Mouse (Mus musculus): ENCODE measurements at regions not wholly inside any gene's neighbourhood (a gene's known extent, or its start where the extent isn't known, plus 50 kb on each side); places are given as distances from the start of the nearest gene placed in this dataset.

- ATAC-seq (ENCODE audit: low read depth) (no peak), DNase-seq (ENCODE audit: low spot score) (no peak)
- H3K27me3 ChIP-seq (replicated peaks; ENCODE audit: control insufficient read depth, insufficient read depth, low read length) = peaks cover 6% of the 10 kb centered on the region; the same call in 1 of the 2 replicates
- no peaks in the 10 kb centered on the region for H3K4me1 ChIP-seq (ENCODE audit: control insufficient read depth, insufficient read depth, low read length)
- H3K9me3 ChIP-seq (ENCODE audit: control insufficient read depth, low read length) = no peaks in the 10 kb centered on the region
- no peak overlapping the region for H3K27ac ChIP-seq (replicated peaks; ENCODE audit: low read depth, low read length)
- 73% methylated on average over 9 of the region's 9 CpGs for WGBS
- H3K9ac ChIP-seq (ENCODE audit: low read depth, low read length) = no peak overlapping the region
- no peak overlapping the region for H3K4me3 ChIP-seq (ENCODE audit: low read depth, low read length)
- no peaks in the 10 kb centered on the region for H3K36me3 ChIP-seq (ENCODE audit: control insufficient read depth, insufficient read depth, low read length)
- no peak overlapping the region for H3K4me2 ChIP-seq (ENCODE audit: low read depth, low read length)
Measured at GRCm38 (mm10) chr8:12152825-12153224, 125.8 kb upstream of the A230072I06Rik start.

- WGBS = 94% methylated on average over 1 of the region's 1 CpGs
- H3K27ac ChIP-seq (replicated peaks; ENCODE audit: low read depth, low read length) = no peak overlapping the region
- H3K36me3 ChIP-seq (ENCODE audit: control insufficient read depth, insufficient read depth, low read length) = no peaks in the 10 kb centered on the region
- H3K4me3 ChIP-seq (ENCODE audit: low read depth, low read length) = no peak overlapping the region
- no peak overlapping the region for H3K9ac ChIP-seq (ENCODE audit: low read depth, low read length)
- DNase-seq (ENCODE audit: low spot score) (no peak), ATAC-seq (ENCODE audit: low read depth) (no peak)
- no peaks in the 10 kb centered on the region for H3K9me3 ChIP-seq (ENCODE audit: control insufficient read depth, low read length)
- no peaks in the 10 kb centered on the region for H3K4me1 ChIP-seq (ENCODE audit: control insufficient read depth, insufficient read depth, low read length)
- no peak overlapping the region for H3K4me2 ChIP-seq (ENCODE audit: low read depth, low read length)
- H3K27me3 ChIP-seq (replicated peaks; ENCODE audit: control insufficient read depth, insufficient read depth, low read length) = peaks cover 3% of the 10 kb centered on the region; the same call in 1 of the 2 replicates
Measured at GRCm38 (mm10) chr8:12156893-12157292, 121.7 kb upstream of the A230072I06Rik start.

GRCm38 (mm10) chr8:12158188-12158587 is 120.4 kb upstream of the A230072I06Rik start:
- H3K9ac ChIP-seq (ENCODE audit: low read depth, low read length) = no peak overlapping the region
- H3K27ac ChIP-seq (replicated peaks; ENCODE audit: low read depth, low read length) = no peak overlapping the region
- DNase-seq (ENCODE audit: low spot score) = no peak
- H3K4me3 ChIP-seq (ENCODE audit: low read depth, low read length) = no peak overlapping the region
- H3K36me3 ChIP-seq (ENCODE audit: control insufficient read depth, insufficient read depth, low read length) = no peaks in the 10 kb centered on the region
- no peak for ATAC-seq (ENCODE audit: low read depth)
- WGBS = 81% methylated on average over 9 of the region's 9 CpGs
- no peaks in the 10 kb centered on the region for H3K9me3 ChIP-seq (ENCODE audit: control insufficient read depth, low read length)
- H3K27me3 ChIP-seq (replicated peaks; ENCODE audit: control insufficient read depth, insufficient read depth, low read length) = 0 out of 2 replicates have a peak, but pooled peaks cover under 1% of the 10 kb centered on the region
- H3K4me1 ChIP-seq (ENCODE audit: control insufficient read depth, insufficient read depth, low read length) = 0 out of 2 replicates have a peak, but pooled peaks cover 5% of the 10 kb centered on the region
- H3K4me2 ChIP-seq (ENCODE audit: low read depth, low read length) = no peak overlapping the region

- 12% methylated on average over 22 of the region's 22 CpGs for WGBS
- Histone ChIP-seq H3K4me1 (ENCODE audit: control insufficient read depth, insufficient read depth, low read length) (0 out of 2 replicates have a peak, but pooled peaks cover 8% of the 10 kb centered on the region), H3K36me3 (ENCODE audit: control insufficient read depth, insufficient read depth, low read length) (no peaks in the 10 kb centered on the region), H3K27me3 (replicated peaks; ENCODE audit: control insufficient read depth, insufficient read depth, low read length) (peaks cover 9% of the 10 kb centered on the region; the same call in 1 of the 2 replicates), H3K9ac (ENCODE audit: low read depth, low read length) (0 out of 2 replicates have a peak overlapping the region, but pooled peaks have one; percentile 22), H3K27ac (replicated peaks; ENCODE audit: low read depth, low read length) (no peak overlapping the region), H3K9me3 (ENCODE audit: control insufficient read depth, low read length) (no peaks in the 10 kb centered on the region), H3K4me3 (ENCODE audit: low read depth, low read length) (peak overlapping the region; percentile 20), H3K4me2 (ENCODE audit: low read depth, low read length) (peak overlapping the region; percentile 44)
- DNase-seq (ENCODE audit: low spot score) (peak; percentile 54), ATAC-seq (ENCODE audit: low read depth) (peak; percentile 47; the same call in 1 of the 2 replicates)
Measured at GRCm38 (mm10) chr8:12162921-12163705, 115.5 kb upstream of the A230072I06Rik start.

- Histone ChIP-seq H3K4me3 (ENCODE audit: low read depth, low read length) (no peak overlapping the region), H3K4me2 (ENCODE audit: low read depth, low read length) (no peak overlapping the region), H3K27ac (replicated peaks; ENCODE audit: low read depth, low read length) (no peak overlapping the region), H3K27me3 (replicated peaks; ENCODE audit: control insufficient read depth, insufficient read depth, low read length) (peaks cover 9% of the 10 kb centered on the region; the same call in 1 of the 2 replicates), H3K9ac (ENCODE audit: low read depth, low read length) (no peak overlapping the region), H3K36me3 (ENCODE audit: control insufficient read depth, insufficient read depth, low read length) (no peaks in the 10 kb centered on the region), H3K4me1 (ENCODE audit: control insufficient read depth, insufficient read depth, low read length) (0 out of 2 replicates have a peak, but pooled peaks cover 8% of the 10 kb centered on the region), H3K9me3 (ENCODE audit: control insufficient read depth, low read length) (no peaks in the 10 kb centered on the region)
- DNase-seq (ENCODE audit: low spot score) = no peak
- 71% methylated on average over 23 of the region's 23 CpGs for WGBS
- no peak for ATAC-seq (ENCODE audit: low read depth)
Measured at GRCm38 (mm10) chr8:12165487-12166152, 113.0 kb upstream of the A230072I06Rik start.

GRCm38 (mm10) chr8:12171788-12172187 is 106.8 kb upstream of the A230072I06Rik start:
- Histone ChIP-seq H3K4me1 (ENCODE audit: control insufficient read depth, insufficient read depth, low read length) (no peaks in the 10 kb centered on the region), H3K4me2 (ENCODE audit: low read depth, low read length) (no peak overlapping the region), H3K27ac (replicated peaks; ENCODE audit: low read depth, low read length) (no peak overlapping the region), H3K27me3 (replicated peaks; ENCODE audit: control insufficient read depth, insufficient read depth, low read length) (no peaks in the 10 kb centered on the region), H3K4me3 (ENCODE audit: low read depth, low read length) (no peak overlapping the region), H3K9me3 (ENCODE audit: control insufficient read depth, low read length) (no peaks in the 10 kb centered on the region), H3K36me3 (ENCODE audit: control insufficient read depth, insufficient read depth, low read length) (no peaks in the 10 kb centered on the region), H3K9ac (ENCODE audit: low read depth, low read length) (no peak overlapping the region)
- 78% methylated on average over 12 of the region's 12 CpGs for WGBS
- ATAC-seq (ENCODE audit: low read depth) (no peak), DNase-seq (ENCODE audit: low spot score) (no peak)

- 72% methylated on average over 13 of the region's 13 CpGs for WGBS
- H3K9ac ChIP-seq (ENCODE audit: low read depth, low read length) = no peak overlapping the region
- H3K9me3 ChIP-seq (ENCODE audit: control insufficient read depth, low read length) = no peaks in the 10 kb centered on the region
- no peak overlapping the region for H3K4me3 ChIP-seq (ENCODE audit: low read depth, low read length)
- no peaks in the 10 kb centered on the region for H3K27me3 ChIP-seq (replicated peaks; ENCODE audit: control insufficient read depth, insufficient read depth, low read length)
- H3K36me3 ChIP-seq (ENCODE audit: control insufficient read depth, insufficient read depth, low read length) = no peaks in the 10 kb centered on the region
- no peaks in the 10 kb centered on the region for H3K4me1 ChIP-seq (ENCODE audit: control insufficient read depth, insufficient read depth, low read length)
- ATAC-seq (ENCODE audit: low read depth) (no peak), DNase-seq (ENCODE audit: low spot score) (no peak)
- no peak overlapping the region for H3K27ac ChIP-seq (replicated peaks; ENCODE audit: low read depth, low read length)
- H3K4me2 ChIP-seq (ENCODE audit: low read depth, low read length) = no peak overlapping the region
Measured at GRCm38 (mm10) chr8:12175496-12175895, 103.1 kb upstream of the A230072I06Rik start.

GRCm38 (mm10) chr8:12184666-12185065 is 94.0 kb upstream of the A230072I06Rik start:
- no peaks in the 10 kb centered on the region for H3K9me3 ChIP-seq (ENCODE audit: control insufficient read depth, low read length)
- no peaks in the 10 kb centered on the region for H3K36me3 ChIP-seq (ENCODE audit: control insufficient read depth, insufficient read depth, low read length)
- DNase-seq (ENCODE audit: low spot score) (no peak), ATAC-seq (ENCODE audit: low read depth) (no peak)
- no peak overlapping the region for H3K4me3 ChIP-seq (ENCODE audit: low read depth, low read length)
- no peak overlapping the region for H3K9ac ChIP-seq (ENCODE audit: low read depth, low read length)
- no peaks in the 10 kb centered on the region for H3K4me1 ChIP-seq (ENCODE audit: control insufficient read depth, insufficient read depth, low read length)
- H3K4me2 ChIP-seq (ENCODE audit: low read depth, low read length) = no peak overlapping the region
- no peak overlapping the region for H3K27ac ChIP-seq (replicated peaks; ENCODE audit: low read depth, low read length)
- H3K27me3 ChIP-seq (replicated peaks; ENCODE audit: control insufficient read depth, insufficient read depth, low read length) = no peaks in the 10 kb centered on the region
- WGBS = 79% methylated on average over 4 of the region's 4 CpGs

All from embryonic facial prominence, embryonic 14.5 days (tissue).